Mouse (Mus musculus) hindbrain, embryonic 14.5 days (tissue): Measurements from ENCODE around the gene Cdh4. TPM values are rescaled to one million over a fixed set of nuclear protein-coding genes. Genes with fewer than 3 reads are reported as not detected.

Experiments used
- ATAC-seq: fragments of 200-750 bp; cut with Nextera tagmentation; 2 replicates; pipeline ENCODE4 v1.8.0; 2017; ENCODE audit warnings: moderate number of reproducible peaks, mild to moderate bottlenecking, moderate TSS enrichment, moderate library complexity; ENCODE audit not compliant: low FRiP score
- DNase-seq: peaks from one replicate; pipeline ENCODE4 v3.0.0-alpha.2; 2015; ENCODE audit warnings: low spot score
- H3K27ac ChIP-seq: fragments of 300-500 bp; sonication (generic); 2 replicates; pipeline ENCODE4 v1.5.1; 2014; ENCODE audit warnings: mild to moderate bottlenecking, moderate library complexity
- H3K27me3 ChIP-seq: fragments of 300-500 bp; sonication (generic); 2 replicates; pipeline ENCODE4 v1.6.1; 2014; ENCODE audit warnings: mild to moderate bottlenecking, low read length, mixed read lengths; ENCODE audit not compliant: control insufficient read depth, insufficient read depth
- H3K36me3 ChIP-seq: fragments of 300-500 bp; sonication (generic); replicated peaks from 2 replicates; pipeline ENCODE4 v1.6.1; 2014; ENCODE audit not compliant: control insufficient read depth, insufficient read depth
- H3K4me1 ChIP-seq: fragments of 300-500 bp; sonication (generic); replicated peaks from 2 replicates; pipeline ENCODE4 v1.6.1; 2014; ENCODE audit warnings: antibody characterized with exemption, low read length, mixed read lengths; ENCODE audit not compliant: control insufficient read depth, insufficient read depth
- H3K4me2 ChIP-seq: fragments of 300-500 bp; sonication (generic); replicated peaks from 2 replicates; pipeline ENCODE4 v1.6.1; 2014; ENCODE audit warnings: mild to moderate bottlenecking, moderate library complexity
- H3K4me3 ChIP-seq: fragments of 300-500 bp; sonication (generic); replicated peaks from 2 replicates; pipeline ENCODE4 v1.5.1; 2014; ENCODE audit warnings: mild to moderate bottlenecking, low read length
- H3K9ac ChIP-seq: fragments of 300-500 bp; sonication (generic); 2 replicates; pipeline ENCODE4 v1.6.1; 2014
- H3K9me3 ChIP-seq: fragments of 300-500 bp; sonication (generic); 2 replicates; pipeline ENCODE4 v1.6.1; 2016; ENCODE audit warnings: low read length; ENCODE audit not compliant: control insufficient read depth
- WGBS: fragments of 180-500 bp; shearing (Covaris S2); extraction: QIAGEN DNeasy Blood & Tissue Kit; methylation state at CpG from one replicate; pipeline ENCODE4 v1.1.7; 2014; 5-methylcytosine and 5-hydroxymethylcytosine counted together
- polyA plus RNA-seq: library from polyadenylated mRNA; unstranded; fragments of >200 nt; fragmentation: Nextera tagmentation; extraction: Ambion mirVana; gene quantifications from 2 replicates; pipeline ENCODE4 v1.2.1, GENCODE M21; 2014

Cdh4 gene
- polyA plus RNA-seq, 1 experiment from 2014 or later, result 32.8 TPM

- H3K36me3 ChIP-seq, result no peaks in the 10 kb centered on the region
- H3K27ac ChIP-seq, result no peak overlapping the region
- no peak for ATAC-seq
- H3K9ac ChIP-seq, result no peak overlapping the region
- H3K27me3 ChIP-seq, result no peaks in the 10 kb centered on the region
- no peak overlapping the region for H3K4me2 ChIP-seq
- H3K4me3 ChIP-seq, result no peak overlapping the region
- peak; percentile 47 for DNase-seq
- WGBS, result 30% methylated on average over 11 of the region's 11 CpGs
- no peaks in the 10 kb centered on the region for H3K9me3 ChIP-seq
- peaks cover 27% of the 10 kb centered on the region for H3K4me1 ChIP-seq
Measured at GRCm38 (mm10) chr2:179573331-179573730, 131.1 kb downstream of the Cdh4 start.

GRCm38 (mm10) chr2:179573786-179574185, 131.6 kb downstream of the Cdh4 start:
- Histone ChIP-seq H3K4me2 (no peak overlapping the region), H3K36me3 (no peaks in the 10 kb centered on the region), H3K9ac (no peak overlapping the region), H3K4me3 (no peak overlapping the region), H3K27me3 (no peaks in the 10 kb centered on the region), H3K9me3 (no peaks in the 10 kb centered on the region), H3K27ac (no peak overlapping the region), H3K4me1 (peaks cover 32% of the 10 kb centered on the region)
- 48% methylated on average over 6 of the region's 6 CpGs for WGBS
- DNase-seq (no peak), ATAC-seq (no peak)

GRCm38 (mm10) chr2:179575585-179575984, 133.4 kb downstream of the Cdh4 start:
- ATAC-seq (no peak), DNase-seq (no peak)
- Histone ChIP-seq H3K36me3 (no peaks in the 10 kb centered on the region), H3K4me1 (peaks cover 23% of the 10 kb centered on the region), H3K9me3 (no peaks in the 10 kb centered on the region), H3K9ac (no peak overlapping the region), H3K27ac (no peak overlapping the region), H3K4me3 (no peak overlapping the region), H3K27me3 (no peaks in the 10 kb centered on the region), H3K4me2 (no peak overlapping the region)
- 95% methylated on average over 7 of the region's 7 CpGs for WGBS

- WGBS, result 100% methylated on average over 1 of the region's 1 CpGs
- H3K4me2 ChIP-seq, result no peak overlapping the region
- H3K9ac ChIP-seq, result no peak overlapping the region
- no peaks in the 10 kb centered on the region for H3K27me3 ChIP-seq
- no peaks in the 10 kb centered on the region for H3K36me3 ChIP-seq
- DNase-seq (no peak), ATAC-seq (no peak)
- H3K4me1 ChIP-seq, result peaks cover 23% of the 10 kb centered on the region
- H3K4me3 ChIP-seq, result no peak overlapping the region
- no peak overlapping the region for H3K27ac ChIP-seq
- H3K9me3 ChIP-seq, result no peaks in the 10 kb centered on the region
Measured at GRCm38 (mm10) chr2:179576221-179576620, 134.0 kb downstream of the Cdh4 start.

- no peaks in the 10 kb centered on the region for H3K9me3 ChIP-seq
- no peak overlapping the region for H3K27ac ChIP-seq
- no peak overlapping the region for H3K4me2 ChIP-seq
- peaks cover 21% of the 10 kb centered on the region for H3K4me1 ChIP-seq
- no peaks in the 10 kb centered on the region for H3K36me3 ChIP-seq
- 50% methylated on average over 3 of the region's 3 CpGs for WGBS
- H3K9ac ChIP-seq, result no peak overlapping the region
- H3K4me3 ChIP-seq, result no peak overlapping the region
- no peak for ATAC-seq
- H3K27me3 ChIP-seq, result no peaks in the 10 kb centered on the region
- no peak for DNase-seq
Measured at GRCm38 (mm10) chr2:179578329-179578728, 136.1 kb downstream of the Cdh4 start.

GRCm38 (mm10) chr2:179578842-179579241, 136.6 kb downstream of the Cdh4 start:
- DNase-seq, result no peak

GRCm38 (mm10) chr2:179580415-179580814, 138.2 kb downstream of the Cdh4 start:
- WGBS, result 69% methylated on average over 4 of the region's 4 CpGs
- no peaks in the 10 kb centered on the region for H3K9me3 ChIP-seq
- H3K4me1 ChIP-seq, result peaks cover 26% of the 10 kb centered on the region
- no peak overlapping the region for H3K9ac ChIP-seq
- no peaks in the 10 kb centered on the region for H3K36me3 ChIP-seq
- ATAC-seq (no peak), DNase-seq (no peak)
- no peak overlapping the region for H3K27ac ChIP-seq
- no peak overlapping the region for H3K4me2 ChIP-seq
- H3K4me3 ChIP-seq, result no peak overlapping the region
- no peaks in the 10 kb centered on the region for H3K27me3 ChIP-seq

More at GRCm38 (mm10) chr2:179578842-179579241, 136.6 kb downstream of the Cdh4 start:
- Histone ChIP-seq H3K4me2 (no peak overlapping the region), H3K9me3 (no peaks in the 10 kb centered on the region), H3K4me3 (no peak overlapping the region), H3K4me1 (peaks cover 22% of the 10 kb centered on the region), H3K27ac (no peak overlapping the region), H3K36me3 (no peaks in the 10 kb centered on the region), H3K9ac (no peak overlapping the region), H3K27me3 (no peaks in the 10 kb centered on the region)
- 60% methylated on average over 11 of the region's 11 CpGs for WGBS
- no peak for ATAC-seq

GRCm38 (mm10) chr2:179581058-179581457, 138.8 kb downstream of the Cdh4 start:
- Histone ChIP-seq H3K27ac (no peak overlapping the region), H3K4me3 (no peak overlapping the region), H3K9me3 (no peaks in the 10 kb centered on the region), H3K9ac (no peak overlapping the region), H3K36me3 (no peaks in the 10 kb centered on the region), H3K4me1 (peaks cover 26% of the 10 kb centered on the region), H3K4me2 (no peak overlapping the region), H3K27me3 (no peaks in the 10 kb centered on the region)
- 50% methylated on average over 5 of the region's 5 CpGs for WGBS
- no peak for ATAC-seq
- no peak for DNase-seq

- H3K9me3 ChIP-seq, result no peaks in the 10 kb centered on the region
- H3K4me3 ChIP-seq, result no peak overlapping the region
- peak overlapping the region; percentile 24; the same call in 1 of the 2 replicates for H3K9ac ChIP-seq
- ATAC-seq (no peak), DNase-seq (no peak)
- peak overlapping the region; percentile 67 for H3K27ac ChIP-seq
- no peaks in the 10 kb centered on the region for H3K27me3 ChIP-seq
- 0 out of 2 replicates have a peak overlapping the region, but pooled peaks have one; percentile 8 for H3K4me2 ChIP-seq
- no peaks in the 10 kb centered on the region for H3K36me3 ChIP-seq
- 53% methylated on average over 16 of the region's 16 CpGs for WGBS
- H3K4me1 ChIP-seq, result peaks cover 26% of the 10 kb centered on the region
Measured at GRCm38 (mm10) chr2:179582966-179583365, 140.7 kb downstream of the Cdh4 start.

GRCm38 (mm10) chr2:179584672-179585071, 142.4 kb downstream of the Cdh4 start:
- whole genome bisulfite sequencing, result 60% methylated on average over 13 of the region's 13 CpGs
- ATAC-seq (no peak), DNase-seq (no peak)
- Histone ChIP-seq H3K9ac (no peak overlapping the region), H3K27me3 (no peaks in the 10 kb centered on the region), H3K4me3 (no peak overlapping the region), H3K9me3 (no peaks in the 10 kb centered on the region), H3K36me3 (no peaks in the 10 kb centered on the region), H3K4me1 (peaks cover 16% of the 10 kb centered on the region), H3K4me2 (no peak overlapping the region), H3K27ac (no peak overlapping the region)
